Mouse (Mus musculus) embryonic facial prominence, embryonic 14.5 days (tissue): ENCODE results near the gene Mdm4. TPM values are rescaled to one million over a fixed set of nuclear protein-coding genes. Genes with fewer than 3 reads are reported as not detected.

ENCODE experiments used
- ATAC-seq: fragments of 200-750 bp; cut with Nextera tagmentation; 2 replicates; pipeline ENCODE4 v1.8.0; 2017; ENCODE audit warnings: low read depth, moderate number of reproducible peaks, moderate TSS enrichment
- DNase-seq: peaks from one replicate; pipeline ENCODE4 v3.0.0-alpha.2; 2015; ENCODE audit warnings: low spot score
- H3K27ac ChIP-seq: fragments of 300-500 bp; sonication (generic); replicated peaks from 2 replicates; pipeline ENCODE4 v1.5.1; 2014; ENCODE audit warnings: low read depth, mild to moderate bottlenecking, low read length, moderate library complexity
- H3K27me3 ChIP-seq: fragments of 300-500 bp; sonication (generic); replicated peaks from 2 replicates; pipeline ENCODE4 v1.6.1; 2014; ENCODE audit warnings: low read length; ENCODE audit not compliant: control insufficient read depth, insufficient read depth
- H3K36me3 ChIP-seq: fragments of 300-500 bp; sonication (generic); 2 replicates; pipeline ENCODE4 v1.6.1; 2014; ENCODE audit warnings: low read length, mixed read lengths; ENCODE audit not compliant: control insufficient read depth, insufficient read depth
- H3K4me1 ChIP-seq: fragments of 300-500 bp; sonication (generic); 2 replicates; pipeline ENCODE4 v1.6.1; 2014; ENCODE audit warnings: antibody characterized with exemption, low read length; ENCODE audit not compliant: control insufficient read depth, insufficient read depth
- H3K4me2 ChIP-seq: fragments of 300-500 bp; sonication (generic); 2 replicates; pipeline ENCODE4 v1.6.1; 2014; ENCODE audit warnings: low read depth, mild to moderate bottlenecking, low read length, moderate library complexity, mixed read lengths
- H3K4me3 ChIP-seq: fragments of 300-500 bp; sonication (generic); 2 replicates; pipeline ENCODE4 v1.5.1; 2014; ENCODE audit warnings: low read depth, mild to moderate bottlenecking, low read length
- H3K9ac ChIP-seq: fragments of 300-500 bp; sonication (generic); 2 replicates; pipeline ENCODE4 v1.6.1; 2014; ENCODE audit warnings: low read depth, mild to moderate bottlenecking, low read length, moderate library complexity, mixed read lengths
- H3K9me3 ChIP-seq: fragments of 300-500 bp; sonication (generic); 2 replicates; pipeline ENCODE4 v1.6.1; 2016; ENCODE audit warnings: low read length; ENCODE audit not compliant: control insufficient read depth
- WGBS: fragments of 180-500 bp; shearing (Covaris S2); extraction: QIAGEN DNeasy Blood & Tissue Kit; methylation state at CpG from one replicate; pipeline ENCODE4 v1.1.7; 2014; 5-methylcytosine and 5-hydroxymethylcytosine counted together
- polyA plus RNA-seq: library from polyadenylated mRNA; unstranded; fragments of >200 nt; fragmentation: Nextera tagmentation; extraction: Ambion mirVana; gene quantifications from 2 replicates; pipeline ENCODE4 v1.2.1, GENCODE M21; 2014

The Mdm4 gene
- polyA plus RNA-seq, 1 experiment from 2014 or later = 33.4 TPM

DNA sequence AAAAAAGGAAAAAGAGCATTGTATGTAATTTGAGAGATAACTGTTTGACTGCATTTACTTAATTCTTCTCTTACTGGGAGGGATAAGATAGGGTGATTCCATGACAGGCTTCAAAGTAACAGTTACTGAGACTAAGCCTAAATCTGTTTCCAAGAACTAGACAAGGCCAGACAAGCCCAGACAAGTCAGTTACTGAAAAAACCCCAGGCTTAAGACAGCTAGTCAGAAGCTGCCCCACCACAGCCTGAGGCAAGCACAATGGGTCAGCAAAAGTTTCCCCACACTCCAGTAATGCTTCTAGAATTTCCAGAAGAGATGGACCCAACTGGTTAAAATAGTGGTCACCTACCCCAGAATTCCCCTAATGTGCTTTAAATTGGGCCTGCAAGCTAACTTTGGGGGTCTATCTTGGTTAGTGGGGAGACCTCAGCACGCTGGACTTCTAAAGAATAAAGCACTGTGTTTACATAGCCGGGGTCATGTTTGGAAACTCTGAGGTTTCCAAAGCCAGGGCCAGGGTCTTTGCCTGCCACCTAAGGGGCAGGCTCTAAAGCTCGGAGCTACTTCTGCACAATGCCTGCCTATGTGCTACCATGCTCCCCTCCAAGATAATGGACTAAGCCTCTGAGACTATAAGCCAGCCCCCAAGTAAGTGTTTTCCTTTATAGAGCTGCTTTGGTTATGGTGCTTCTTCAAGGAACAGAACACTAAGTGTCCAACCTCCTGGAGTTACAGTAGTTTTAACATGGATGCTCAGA lies 10.0 kb downstream of the Mdm4 start:
- DNase-seq (peak; percentile 38), ATAC-seq (no peak)
- H3K9me3 ChIP-seq = no peaks in the 10 kb centered on the region
- H3K4me3 ChIP-seq = no peak overlapping the region
- H3K4me2 ChIP-seq = no peak overlapping the region
- H3K27me3 ChIP-seq = no peaks in the 10 kb centered on the region
- WGBS = 68% methylated on average over 3 of the region's 3 CpGs
- H3K9ac ChIP-seq = no peak overlapping the region; the same call in 1 of the 2 replicates
- H3K36me3 ChIP-seq = peaks cover 35% of the 10 kb centered on the region
- no peak overlapping the region for H3K27ac ChIP-seq
- peaks cover 6% of the 10 kb centered on the region; the same call in 1 of the 2 replicates for H3K4me1 ChIP-seq

DNA sequence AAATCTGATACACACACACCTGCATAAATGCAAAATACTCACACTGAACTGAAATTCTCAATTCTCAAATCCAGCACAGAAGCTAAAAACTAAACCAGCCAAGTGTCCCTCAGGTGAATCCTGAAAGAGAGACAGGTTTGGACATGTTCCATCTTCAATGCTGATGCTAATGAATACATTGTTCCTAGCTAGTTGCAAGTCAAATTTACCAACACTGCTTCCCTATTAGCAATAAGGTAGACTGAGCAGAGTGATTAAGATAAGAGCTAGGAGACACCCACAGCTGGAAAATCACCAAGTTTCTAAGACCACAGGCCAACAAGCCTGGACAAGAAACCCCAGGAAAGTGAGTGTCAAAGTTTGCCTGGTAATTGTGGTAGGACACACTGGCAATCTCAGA lies 11.0 kb downstream of the Mdm4 start:
- 0 out of 2 replicates have a peak overlapping the region, but pooled peaks have one; percentile 6 for H3K27ac ChIP-seq
- DNase-seq = peak; percentile 27

DNA sequence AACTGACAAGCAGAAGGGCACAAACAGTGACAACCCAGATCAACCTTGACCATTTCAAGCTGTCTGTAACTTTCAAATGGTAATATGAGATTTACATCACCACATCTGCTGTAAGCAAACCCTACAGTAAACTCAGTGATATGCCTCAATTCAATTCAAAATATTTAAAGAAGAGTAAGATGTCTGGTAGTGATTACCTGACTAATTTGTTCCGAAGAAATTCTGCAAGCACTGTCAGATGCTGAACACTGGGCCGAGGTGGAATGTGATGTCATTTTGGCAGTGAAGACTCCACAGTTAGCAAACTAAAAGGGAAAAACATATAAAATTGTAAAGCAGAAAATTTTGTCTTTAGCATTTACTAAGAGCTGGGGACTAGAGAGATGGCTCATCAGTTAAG lies 11.8 kb downstream of the Mdm4 start:
- no peak for DNase-seq
- Histone ChIP-seq H3K27me3 (no peaks in the 10 kb centered on the region), H3K9ac (no peak overlapping the region), H3K4me3 (no peak overlapping the region), H3K9me3 (no peaks in the 10 kb centered on the region), H3K4me2 (no peak overlapping the region), H3K36me3 (peaks cover 51% of the 10 kb centered on the region), H3K27ac (no peak overlapping the region), H3K4me1 (no peaks in the 10 kb centered on the region; the same call in 1 of the 2 replicates)
- 42% methylated on average over 2 of the region's 2 CpGs for WGBS
- no peak for ATAC-seq

More for the DNA sequence above, 11.0 kb downstream of the Mdm4 start:
- Histone ChIP-seq H3K36me3 (peaks cover 44% of the 10 kb centered on the region), H3K4me1 (peaks cover 4% of the 10 kb centered on the region; the same call in 1 of the 2 replicates), H3K27me3 (no peaks in the 10 kb centered on the region), H3K4me2 (no peak overlapping the region), H3K4me3 (no peak overlapping the region), H3K9ac (no peak overlapping the region), H3K9me3 (no peaks in the 10 kb centered on the region)
- ATAC-seq = no peak

DNA sequence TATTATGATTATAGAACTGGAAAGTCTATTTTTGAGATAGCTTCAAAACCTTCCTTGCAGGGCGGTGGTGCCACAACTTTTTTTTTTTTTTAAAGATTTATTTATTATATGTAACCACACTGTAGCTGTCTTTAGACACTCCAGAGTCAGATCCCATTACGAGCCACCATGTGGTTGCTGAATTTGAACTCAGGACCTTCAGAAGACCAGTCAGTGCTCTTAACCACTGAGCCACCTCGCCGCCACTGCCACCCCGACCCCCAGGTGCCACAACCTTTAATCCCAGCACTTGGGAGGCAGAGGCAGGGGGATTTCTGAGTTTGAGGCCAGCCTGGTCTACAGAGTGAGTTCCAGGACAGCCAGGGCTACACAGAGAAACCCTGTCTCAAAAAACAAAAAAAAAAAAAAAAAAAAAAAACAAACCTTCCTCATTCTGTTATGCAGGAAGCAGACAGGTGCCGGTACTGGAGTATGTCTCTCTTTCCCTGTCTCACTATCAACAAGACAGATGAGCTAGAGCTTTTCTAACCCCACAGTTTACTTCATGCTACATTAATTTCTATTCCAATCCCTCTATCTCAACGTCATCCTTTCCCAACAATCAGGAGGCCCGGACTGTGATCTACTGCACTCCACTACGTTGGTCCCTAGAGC lies 13.5 kb downstream of the Mdm4 start:
- WGBS = 91% methylated on average over 9 of the region's 9 CpGs
- Histone ChIP-seq H3K4me3 (no peak overlapping the region), H3K27me3 (no peaks in the 10 kb centered on the region), H3K9me3 (no peaks in the 10 kb centered on the region), H3K4me1 (no peaks in the 10 kb centered on the region; the same call in 1 of the 2 replicates), H3K4me2 (no peak overlapping the region), H3K36me3 (peaks cover 61% of the 10 kb centered on the region), H3K9ac (no peak overlapping the region), H3K27ac (no peak overlapping the region)
- no peak for DNase-seq
- no peak for ATAC-seq

DNA sequence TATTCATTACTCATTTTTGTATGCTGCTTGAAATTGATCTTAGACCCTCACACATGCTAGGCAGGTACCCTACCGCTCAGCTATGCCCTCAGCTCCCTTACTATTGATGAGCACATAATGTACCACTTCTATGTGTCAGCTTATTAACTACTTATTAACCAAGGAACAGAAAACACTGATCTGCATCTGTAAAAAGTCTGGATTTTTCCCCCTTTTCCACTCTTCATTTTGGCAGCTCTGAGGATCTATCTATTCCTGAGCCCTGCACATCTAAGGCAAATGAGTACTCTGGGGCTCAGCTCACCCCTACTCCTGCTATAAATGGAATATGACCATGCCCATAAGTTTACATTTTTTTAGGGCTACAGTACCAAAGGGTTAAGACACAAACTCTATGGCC lies 16.2 kb downstream of the Mdm4 start:
- H3K27me3 ChIP-seq = no peaks in the 10 kb centered on the region
- no peak overlapping the region for H3K4me3 ChIP-seq
- H3K4me2 ChIP-seq = no peak overlapping the region
- no peaks in the 10 kb centered on the region for H3K4me1 ChIP-seq
- no peak overlapping the region for H3K9ac ChIP-seq
- 100% methylated on average over 1 of the region's 1 CpGs for WGBS
- peaks cover 75% of the 10 kb centered on the region for H3K36me3 ChIP-seq
- DNase-seq = no peak
- H3K27ac ChIP-seq = no peak overlapping the region
- no peaks in the 10 kb centered on the region for H3K9me3 ChIP-seq
- ATAC-seq = no peak

DNA sequence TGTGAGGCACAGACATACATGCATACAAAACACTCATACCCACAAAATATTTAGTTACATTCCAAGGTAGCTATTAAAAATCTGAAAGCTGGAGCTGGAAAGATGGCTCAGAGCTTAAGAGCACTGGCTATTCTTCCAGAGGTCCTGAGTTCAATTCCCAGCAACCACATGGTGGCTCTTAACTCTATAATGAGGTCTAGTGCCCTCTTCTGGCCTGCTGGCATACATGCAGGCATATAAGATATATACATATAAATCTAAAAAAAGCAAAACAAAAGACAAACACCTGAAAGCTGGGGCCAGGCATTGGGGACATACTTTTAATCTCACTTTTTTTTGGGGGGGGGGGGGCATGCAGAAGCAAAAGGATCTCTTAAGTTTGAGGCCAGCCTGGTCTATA lies 17.0 kb downstream of the Mdm4 start:
- Histone ChIP-seq H3K36me3 (peaks cover 76% of the 10 kb centered on the region), H3K4me3 (no peak overlapping the region), H3K27me3 (no peaks in the 10 kb centered on the region), H3K4me2 (no peak overlapping the region), H3K27ac (no peak overlapping the region), H3K4me1 (no peaks in the 10 kb centered on the region), H3K9ac (no peak overlapping the region), H3K9me3 (no peaks in the 10 kb centered on the region)
- ATAC-seq (no peak), DNase-seq (no peak)

DNA sequence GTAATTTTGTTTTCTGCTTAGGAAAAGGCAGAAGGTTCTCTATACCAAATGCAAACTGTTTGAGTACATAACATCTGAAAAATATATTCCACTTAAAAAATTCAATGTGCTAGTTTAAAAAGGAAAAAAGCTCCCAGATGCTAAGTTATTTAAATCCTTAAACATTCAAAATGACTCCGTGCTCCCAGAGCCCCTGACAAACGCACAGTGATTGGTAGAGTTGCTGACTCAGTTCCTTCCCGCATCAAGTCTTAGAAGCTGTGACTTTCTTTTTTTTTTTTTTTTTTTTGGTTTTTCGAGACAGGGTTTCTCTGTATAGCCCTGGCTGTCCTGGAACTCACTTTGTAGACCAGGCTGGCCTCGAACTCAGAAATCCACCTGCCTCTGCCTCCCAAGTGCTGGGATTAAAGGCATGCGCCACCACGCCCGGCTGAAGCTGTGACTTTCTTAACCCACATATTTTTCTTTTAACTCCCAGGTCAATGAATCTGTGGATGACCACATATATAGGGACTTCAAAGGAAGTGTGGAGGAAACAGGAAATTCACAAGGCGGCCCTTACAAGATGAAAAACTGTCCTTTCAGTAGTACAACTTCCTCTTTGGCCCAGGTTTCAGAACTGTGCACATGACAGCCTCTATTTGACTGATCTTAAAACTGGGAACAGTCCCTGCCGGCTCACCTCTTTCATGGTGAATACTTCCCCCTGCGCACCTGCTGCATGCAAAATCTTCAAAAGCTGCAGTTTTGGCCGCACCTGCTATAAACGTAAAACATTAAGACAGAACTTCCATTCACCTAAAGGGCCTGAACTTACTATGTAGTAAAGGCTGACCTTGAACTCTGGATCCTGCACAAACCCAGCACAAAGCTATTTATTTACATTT lies 18.2 kb downstream of the Mdm4 start:
- H3K36me3 ChIP-seq = peaks cover 73% of the 10 kb centered on the region
- no peaks in the 10 kb centered on the region for H3K27me3 ChIP-seq
- ATAC-seq (no peak), DNase-seq (no peak)
- no peak overlapping the region for H3K4me2 ChIP-seq
- no peak overlapping the region for H3K27ac ChIP-seq
- H3K4me1 ChIP-seq = no peaks in the 10 kb centered on the region
- no peaks in the 10 kb centered on the region for H3K9me3 ChIP-seq
- H3K4me3 ChIP-seq = no peak overlapping the region
- no peak overlapping the region for H3K9ac ChIP-seq
- 80% methylated on average over 12 of the region's 13 CpGs for WGBS

DNA sequence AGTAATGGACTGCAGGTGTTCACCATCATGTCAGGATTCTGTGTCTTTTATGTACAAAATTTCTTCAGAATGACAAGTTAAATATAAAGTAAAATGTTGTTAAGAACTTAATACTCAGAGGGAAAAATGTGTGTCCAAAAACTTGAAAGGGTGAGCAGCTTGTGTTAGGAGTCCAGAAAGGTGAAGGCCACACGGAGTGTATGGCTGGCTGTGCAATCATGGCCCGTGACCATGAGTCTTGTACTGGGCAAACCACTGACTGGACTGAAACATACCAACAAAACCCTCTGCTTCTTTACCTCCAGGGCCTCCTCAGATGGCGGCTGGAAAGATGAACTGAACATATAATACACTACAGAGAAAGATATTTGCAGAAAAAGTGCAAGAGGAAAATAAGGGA lies 23.8 kb downstream of the Mdm4 start:
- WGBS = 77% methylated on average over 3 of the region's 3 CpGs
- no peak for ATAC-seq

More for the DNA sequence above, 23.8 kb downstream of the Mdm4 start:
- Histone ChIP-seq H3K4me2 (no peak overlapping the region), H3K4me3 (no peak overlapping the region), H3K27ac (no peak overlapping the region), H3K9me3 (no peaks in the 10 kb centered on the region), H3K4me1 (no peaks in the 10 kb centered on the region), H3K36me3 (peaks cover 72% of the 10 kb centered on the region), H3K9ac (no peak overlapping the region), H3K27me3 (no peaks in the 10 kb centered on the region)
- no peak for DNase-seq
